Mouse (Mus musculus) ovary, adult 18-20 months (tissue): ENCODE results near the gene Map4k1.

Experiments used
- DNase-seq: peaks from one replicate; pipeline ENCODE4 v3.0.0; 2022; ENCODE audit warnings: low spot score, mixed read lengths

The Map4k1 gene

GRCm38 (mm10) chr7:29026195-29026594 is 44.3 kb downstream of the Map4k1 start:
- DNase-seq: no peak

DNA sequence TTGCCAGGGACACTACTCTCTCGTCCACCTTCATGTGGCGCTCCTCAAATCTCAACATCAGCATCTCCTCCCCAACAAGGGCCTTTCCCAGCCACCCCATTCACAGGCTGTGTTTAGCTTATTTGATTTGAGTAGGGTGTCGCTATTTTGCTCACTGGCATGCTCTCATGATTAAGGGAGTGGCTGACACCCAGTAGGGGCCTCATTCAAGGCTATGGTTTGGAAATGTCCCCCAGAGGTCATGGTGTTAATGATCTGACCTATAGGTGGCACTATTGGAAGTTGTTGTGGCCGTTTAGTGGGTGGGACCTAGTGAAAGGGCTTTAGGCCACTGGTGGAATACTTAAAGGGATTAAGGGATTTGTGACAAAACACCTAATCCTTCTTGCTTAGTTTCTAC is 45.0 kb downstream of the Map4k1 start:
- no peak for DNase-seq

GRCm38 (mm10) chr7:29028761-29029160 is 46.9 kb downstream of the Map4k1 start:
- no peak for DNase-seq

GRCm38 (mm10) chr7:29029690-29030656 is 48.1 kb downstream of the Map4k1 start:
- no peak for DNase-seq

DNA sequence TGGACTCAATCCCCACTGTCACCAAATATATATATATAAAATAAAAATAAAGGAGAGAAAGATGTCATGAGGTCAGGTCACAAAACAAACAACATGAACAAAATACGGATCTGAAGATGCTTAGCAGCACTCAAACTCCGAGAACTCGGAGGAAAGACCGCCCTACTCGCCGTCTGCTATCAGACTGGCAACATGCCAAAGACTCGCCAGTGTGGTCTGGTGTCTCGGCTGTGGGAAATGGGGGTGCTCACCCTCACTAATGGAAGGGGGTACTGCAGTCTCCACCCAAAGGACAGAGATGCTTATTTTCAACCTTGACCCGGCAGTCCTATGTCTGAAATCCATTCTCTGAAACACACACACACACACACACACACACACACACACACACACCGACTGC is 49.8 kb downstream of the Map4k1 start:
- DNase-seq: no peak

GRCm38 (mm10) chr7:29032685-29033084 is 50.8 kb downstream of the Map4k1 start:
- no peak for DNase-seq

- no peak for DNase-seq
These were observed 55.4 kb downstream of the Map4k1 start for GRCm38 (mm10) chr7:29037261-29037660.

DNA sequence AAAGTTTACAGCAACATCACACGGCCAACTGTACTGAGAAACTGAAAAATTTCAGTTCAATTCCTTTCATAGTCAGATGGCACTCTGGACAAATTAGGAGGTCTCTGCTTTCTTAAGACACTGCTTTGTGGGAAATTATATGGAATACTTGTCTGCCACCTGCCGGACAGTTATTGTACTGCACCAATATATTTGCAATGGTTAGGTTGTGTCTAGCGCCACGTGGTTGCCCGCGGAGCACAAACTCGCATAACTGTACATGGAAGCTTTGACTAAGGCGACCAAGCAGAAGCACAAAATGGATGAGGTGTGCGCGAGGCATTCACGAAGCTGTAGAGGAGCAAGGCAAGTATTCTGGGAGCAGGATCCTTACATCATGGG is 57.7 kb downstream of the Map4k1 start:
- peak; percentile 46 for DNase-seq

DNA sequence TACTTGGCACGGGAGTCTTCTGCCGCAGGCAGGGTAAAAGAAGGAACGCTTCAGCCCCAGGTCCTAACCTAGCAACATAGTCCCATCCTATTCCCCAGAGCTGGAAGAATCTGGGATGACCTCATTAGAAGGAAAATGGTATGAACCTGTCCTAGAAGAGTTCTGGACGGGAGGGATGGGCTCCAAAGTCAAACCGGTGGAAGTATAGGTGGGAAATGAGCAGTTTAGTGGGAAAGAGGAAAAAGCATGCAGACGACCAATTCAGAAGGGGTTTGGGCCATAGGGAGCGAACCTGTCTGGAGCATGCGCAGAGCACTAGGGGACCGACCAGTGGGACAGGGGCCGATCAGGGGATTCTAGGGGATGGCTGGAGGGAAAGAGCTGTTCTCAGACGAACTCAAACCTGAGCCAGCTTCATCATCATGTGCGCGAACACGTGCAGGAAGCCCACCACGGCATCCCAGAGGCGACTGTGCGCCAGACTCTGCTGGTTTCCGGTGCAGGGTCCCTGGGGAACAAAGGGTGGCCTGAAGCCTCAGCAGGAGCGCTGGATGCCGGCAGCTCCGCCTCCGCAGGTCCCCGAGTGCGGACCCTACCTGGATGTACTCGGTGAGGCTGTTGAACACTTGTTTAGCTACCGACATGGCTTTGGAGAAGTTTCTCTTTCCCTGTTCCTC is 58.3 kb downstream of the Map4k1 start:
- no peak for DNase-seq

DNA sequence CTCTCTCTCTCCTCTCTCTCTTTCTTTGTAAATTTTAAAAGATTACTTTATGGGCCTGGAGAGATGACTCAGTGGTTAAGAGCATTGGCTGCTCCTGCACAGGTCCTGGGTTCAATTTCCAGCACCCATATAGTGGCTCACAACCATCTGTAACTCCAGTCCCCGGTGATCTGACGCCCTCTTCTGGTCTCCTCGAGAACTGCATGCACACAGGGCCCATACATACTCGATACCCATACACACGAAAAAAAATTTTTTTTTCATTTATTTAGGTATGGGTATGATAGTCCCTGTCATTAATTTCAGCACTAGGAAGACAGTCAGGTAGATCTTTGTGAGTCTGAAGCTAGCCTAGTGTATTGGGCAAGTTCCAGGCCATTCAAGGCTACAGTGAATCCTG is 59.3 kb downstream of the Map4k1 start:
- DNase-seq: no peak

- DNase-seq: peak; percentile 34
These were observed 61.3 kb downstream of the Map4k1 start for GRCm38 (mm10) chr7:29043016-29043673.

DNA sequence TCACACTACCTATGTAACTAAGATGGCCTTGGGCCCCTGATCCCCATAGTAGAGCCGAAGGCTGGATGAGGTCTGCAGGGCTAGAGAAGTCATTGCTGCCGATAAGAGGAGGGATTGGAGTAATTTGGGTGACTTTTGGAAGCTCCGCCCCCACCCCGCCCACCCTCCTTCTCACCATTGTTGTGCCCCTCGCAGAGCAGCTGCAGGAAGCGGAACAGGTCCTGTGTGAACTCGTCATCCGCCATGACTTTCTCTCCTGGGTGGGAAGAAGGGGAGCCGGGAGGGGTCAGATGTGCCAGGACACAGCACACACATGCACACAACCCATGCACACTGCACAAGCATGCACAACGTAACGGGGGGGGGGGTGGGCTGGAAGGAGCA is 61.8 kb downstream of the Map4k1 start:
- no peak for DNase-seq

DNA sequence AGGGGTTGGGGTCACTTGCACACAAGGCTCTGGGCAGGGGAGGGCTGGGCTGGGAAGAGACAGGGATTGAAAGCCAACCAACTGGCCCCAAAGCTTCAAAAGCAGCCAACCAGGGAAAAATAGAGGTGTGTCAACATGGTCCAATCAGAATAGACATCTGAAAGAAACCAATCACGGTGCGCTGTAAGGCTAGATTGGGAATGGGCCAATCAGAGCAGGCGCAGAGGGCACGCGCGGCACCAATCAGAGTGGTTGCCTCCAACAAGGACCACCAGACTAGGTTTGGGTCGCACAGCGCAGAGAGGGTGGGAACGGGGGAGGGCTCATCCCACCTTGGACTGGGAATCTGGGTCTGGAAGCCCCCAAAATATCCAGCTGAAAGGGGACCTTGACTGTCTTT is 62.5 kb downstream of the Map4k1 start:
- no peak for DNase-seq

DNA sequence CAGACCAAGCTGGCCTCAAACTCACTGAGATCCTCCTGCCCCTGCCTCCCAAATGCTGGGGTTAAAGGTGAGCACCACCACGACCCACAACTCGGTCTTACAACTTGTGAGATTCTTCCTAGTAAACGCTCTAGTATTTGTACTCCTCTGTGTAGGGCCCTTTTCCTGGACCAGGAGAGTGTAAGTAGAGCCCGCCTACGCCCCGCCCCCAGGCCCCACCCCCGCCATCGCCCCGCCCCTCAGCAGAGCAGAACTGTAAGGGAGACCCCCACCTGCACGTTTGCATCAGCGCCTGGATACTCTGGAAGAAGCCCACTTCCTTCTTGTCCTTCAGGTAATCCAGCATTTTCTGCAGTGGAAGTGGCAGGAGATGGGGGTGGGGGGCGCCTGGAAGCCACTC is 64.7 kb downstream of the Map4k1 start:
- DNase-seq: no peak

GRCm38 (mm10) chr7:29048070-29048469 is 66.2 kb downstream of the Map4k1 start:
- no peak for DNase-seq

DNA sequence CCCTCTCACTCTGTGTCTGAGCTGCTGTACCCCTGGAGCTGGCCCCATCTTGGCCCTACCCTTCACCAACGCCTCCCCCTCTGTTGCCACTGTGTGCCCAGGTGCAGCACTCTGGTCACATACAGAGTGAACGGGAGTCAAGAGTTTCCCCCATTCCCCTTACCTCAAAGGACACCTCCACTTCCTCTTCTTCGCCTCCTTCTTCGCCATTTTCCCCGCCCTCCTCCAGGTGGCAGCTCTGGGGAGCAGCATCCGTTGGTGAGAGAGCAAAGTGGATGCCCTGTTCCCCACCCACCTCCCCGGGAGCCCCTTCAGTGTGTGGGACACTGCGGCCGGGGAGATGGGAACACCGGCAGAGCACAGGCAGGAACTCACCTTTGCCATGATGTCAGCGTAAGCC is 66.8 kb downstream of the Map4k1 start:
- DNase-seq: no peak

DNA sequence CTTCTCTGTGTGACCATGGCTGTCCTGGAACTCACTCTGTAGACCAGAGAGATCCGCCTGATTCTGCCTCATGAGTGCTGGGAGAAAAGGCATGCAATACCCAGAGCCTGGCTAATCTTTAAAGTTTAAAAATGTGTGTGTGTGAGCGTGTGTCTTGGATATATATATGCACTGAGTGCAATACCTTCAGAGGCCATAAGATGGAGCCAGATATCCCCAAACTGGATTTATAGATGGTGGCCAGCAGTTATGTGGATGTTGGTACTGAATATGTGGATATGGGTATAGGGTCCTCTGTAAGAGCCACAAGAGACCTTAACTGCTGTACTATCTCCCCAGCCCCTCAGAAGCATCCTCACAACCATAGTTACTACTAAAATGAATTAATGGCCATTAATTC is 68.9 kb downstream of the Map4k1 start:
- DNase-seq: no peak

- DNase-seq: no peak
These were observed 71.0 kb downstream of the Map4k1 start for GRCm38 (mm10) chr7:29052821-29053220.
